Mouse (Mus musculus) CH12.LX (cell line): ENCODE data around the gene Dlx4.

ENCODE experiments used
- CHD2 ChIP-seq: IDR thresholded peaks from 2 replicates; pipeline ENCODE4 v1.6.1; 2011; ENCODE audit warnings: low read length, improper control_type of control experiment
- CTCF ChIP-seq, 2 experiments: IDR thresholded peaks in 1 of 2; conservative IDR thresholded peaks in 1 of 2; 2 replicates each; pipeline ENCODE4 v1.5.1; 2011 to 2012; ENCODE audit warnings: low read depth in 2 of 2, low read length in 2 of 2, improper control_type of control experiment in 1 of 2, inconsistent platforms in 1 of 2, mild to moderate bottlenecking in 1 of 2, moderate library complexity in 1 of 2
- HCFC1 ChIP-seq: IDR thresholded peaks from 2 replicates; pipeline ENCODE4 v1.6.1; 2012; ENCODE audit warnings: low read depth, mild to moderate bottlenecking, inconsistent platforms, low read length, improper control_type of control experiment
- MAFK ChIP-seq: IDR thresholded peaks from 2 replicates; pipeline ENCODE4 v1.6.1; 2011; ENCODE audit warnings: low read length, improper control_type of control experiment; ENCODE audit not compliant: insufficient replicate concordance
- POLR2A ChIP-seq: IDR thresholded peaks from 2 replicates; pipeline ENCODE4 v1.6.1; 2011; ENCODE audit warnings: low read depth, mild to moderate bottlenecking, improper control_type of control experiment, low read length
- SMC3 ChIP-seq: IDR thresholded peaks from 2 replicates; pipeline ENCODE4 v1.6.1; 2011; ENCODE audit warnings: low read depth, low read length, improper control_type of control experiment

GRCm38 (mm10) chr11:95121161-95122099 lies 24.6 kb downstream of the Dlx4 start:
- TF ChIP-seq HCFC1 (no peak), SMC3 (no peak), CTCF (conservative IDR thresholded peaks at IDR 0.05 in 1 of 2, IDR thresholded peaks at IDR 0.05 in 1 of 2; ENCODE audit: low read depth in 2 of 2, low read length in 2 of 2) (no peak), POLR2A (no peak), MAFK (no peak), CHD2 (no peak)
